ENCODE assay signal across 17 mouse cellular contexts in the genomic region with DNA sequence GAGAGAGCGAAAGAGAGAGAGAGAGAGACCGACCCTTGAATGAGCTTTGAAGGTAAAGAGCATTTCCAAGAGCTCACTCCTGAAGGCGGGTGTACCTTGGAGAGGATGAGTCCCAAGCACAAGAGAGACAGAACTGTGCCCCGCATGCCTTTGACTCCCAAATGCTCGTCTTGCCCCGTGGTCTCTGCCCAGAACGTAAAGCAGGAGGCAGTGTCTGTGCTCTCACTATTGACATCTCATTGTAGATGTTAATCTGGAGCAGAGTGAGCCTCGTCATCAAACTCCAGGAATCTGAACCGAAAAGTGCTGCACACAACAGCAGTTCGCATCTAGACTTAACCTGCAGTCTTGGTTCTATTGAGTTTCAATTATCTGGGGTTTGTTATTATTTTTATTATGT. TPM values are rescaled to one million over a fixed set of nuclear protein-coding genes. Genes with fewer than 3 reads are reported as not detected.
"Had no signal": no experiment of that assay in that cellular context is flagged by ENCODE, and none has a peak within 500 bp of the region (broad histone marks: within the 10 kb centered on the region; RNA-seq: fewer than 3 reads in every experiment).

No protein-coding gene starts in this region.

- H3K4me3 ChIP-seq: limb, embryonic 12.5 days; liver, embryonic 12.5 days; myocyte; neural tube, embryonic 15.5 days had no signal

- H3K27ac ChIP-seq: hindbrain, postnatal 0 days; kidney, postnatal 0 days; limb, embryonic 12.5 days; liver, embryonic 12.5 days; neural tube, embryonic 15.5 days had no signal

- H3K9me3 ChIP-seq: limb, embryonic 12.5 days; liver, embryonic 12.5 days; neural tube, embryonic 15.5 days had no signal

- H3K36me3 ChIP-seq: limb, embryonic 12.5 days; liver, embryonic 12.5 days; neural tube, embryonic 15.5 days had no signal

- H3K9ac ChIP-seq: limb, embryonic 12.5 days; liver, embryonic 12.5 days; neural tube, embryonic 15.5 days had no signal

- ATAC-seq: hindbrain, postnatal 0 days; liver, embryonic 12.5 days had no signal

- H3K27me3 ChIP-seq: limb, embryonic 12.5 days; liver, embryonic 12.5 days; neural tube, embryonic 15.5 days had no signal

- H3K4me1 ChIP-seq: limb, embryonic 12.5 days; neural tube, embryonic 15.5 days had no signal

- H3K4me2 ChIP-seq: limb, embryonic 12.5 days; liver, embryonic 12.5 days; neural tube, embryonic 15.5 days had no signal

- DNase-seq: kidney, adult 11 months; kidney, adult 9 months; kidney, postnatal 36 days; layer of hippocampus, adult 9-11 months; layer of hippocampus, postnatal 36 days; midbrain, embryonic 14.5 days; right cerebral cortex, postnatal 4 days; thymus, postnatal 36 days had no signal

RNA-seq across cellular contexts. Expression of a gene that starts 46.4 kb away (rescaled TPM):
- total RNA-seq: layer of hippocampus, adult 18-20 months; layer of hippocampus, postnatal 36 days; megakaryocyte progenitor cell, adult 5-6 weeks had no signal
- polyA plus RNA-seq: myocyte had no signal

RNA-seq across cellular contexts. Expression of a gene that starts 57.3 kb away (rescaled TPM):
- total RNA-seq: hindbrain, postnatal 0 days; layer of hippocampus, postnatal 36 days; left cerebral cortex, postnatal 36 days; megakaryocyte progenitor cell, adult 5-6 weeks had no signal
- polyA plus RNA-seq: limb, embryonic 12.5 days; midbrain, embryonic 14.5 days; myocyte; neural tube, embryonic 15.5 days had no signal
